In the genomic region with DNA sequence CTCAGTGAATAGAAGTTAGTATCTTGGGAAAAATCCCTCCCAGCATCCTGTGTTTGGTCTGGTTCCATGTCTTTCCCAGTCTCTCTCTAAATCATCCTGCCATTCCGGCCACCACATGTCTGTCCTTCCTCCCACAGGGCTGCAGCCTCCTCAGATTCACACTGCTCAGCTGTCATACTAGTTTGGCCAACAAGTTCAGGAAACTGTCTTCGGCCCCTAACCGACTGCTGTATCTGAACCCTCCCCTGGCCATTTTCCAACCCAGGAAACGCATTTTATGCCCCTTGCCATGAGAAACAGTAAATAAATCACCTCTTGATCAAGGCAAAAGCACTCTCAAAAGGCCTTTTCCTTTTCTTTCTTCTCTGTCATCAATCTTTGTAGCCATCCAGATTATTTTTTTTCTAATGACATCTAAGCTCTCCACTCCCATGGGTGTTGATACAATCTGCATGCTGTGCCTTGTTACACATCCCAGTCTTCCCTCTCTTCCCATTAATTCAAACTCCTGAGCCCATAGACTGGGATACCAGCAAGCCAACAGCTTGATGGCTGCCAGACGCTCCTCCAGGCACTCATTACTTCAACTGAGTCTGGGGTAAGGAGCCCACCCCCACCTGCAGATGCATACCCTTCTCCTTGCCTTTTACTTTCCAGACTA, we compare ENCODE assay signal across 17 mouse cellular contexts.
DNase-seq lines count a peak whose midpoint lies in the region; ATAC-seq and TF ChIP-seq lines count a peak whose summit lies in the region.
"Had no signal": no experiment of that assay in that cellular context is flagged by ENCODE, and none has a peak within 500 bp of the region (broad histone marks: within the 10 kb centered on the region; RNA-seq: fewer than 3 reads in every experiment).

No protein-coding gene starts in this region.

- H3K27ac ChIP-seq in liver, postnatal 0 days (ENCODE audit: low read depth): no peak overlapping the region
- H3K27ac ChIP-seq in kidney, embryonic 14.5 days (ENCODE audit: low read depth, low read length): peak overlapping the region; percentile 65; the same call in 1 of the 2 replicates
- no peak overlapping the region for H3K27ac ChIP-seq in limb, embryonic 11.5 days (replicated peaks; ENCODE audit: low read depth, low read length)
- H3K27ac ChIP-seq: heart, embryonic 13.5 days; hindbrain, embryonic 13.5 days; neural tube, embryonic 13.5 days had no signal

- no peak for TF ChIP-seq EP300 in liver, postnatal 0 days (IDR thresholded peaks at IDR 0.05; ENCODE audit: low read depth)

- H3K4me2 ChIP-seq in liver, postnatal 0 days (ENCODE audit: low read depth, low read length): no peak overlapping the region
- H3K4me2 ChIP-seq in kidney, embryonic 14.5 days (replicated peaks; ENCODE audit: low read depth, low read length): no peak overlapping the region
- no peak overlapping the region for H3K4me2 ChIP-seq in limb, embryonic 11.5 days (ENCODE audit: low read depth, severe bottlenecking)
- H3K4me2 ChIP-seq: heart, embryonic 13.5 days; hindbrain, embryonic 13.5 days; neural tube, embryonic 13.5 days had no signal

- no peak overlapping the region for H3K9ac ChIP-seq in liver, postnatal 0 days (replicated peaks)
- no peak overlapping the region for H3K9ac ChIP-seq in kidney, embryonic 14.5 days (ENCODE audit: low read depth, low read length)
- H3K9ac ChIP-seq in limb, embryonic 11.5 days (ENCODE audit: low read length): no peak overlapping the region
- H3K9ac ChIP-seq: forebrain, postnatal 0 days; heart, embryonic 13.5 days; hindbrain, embryonic 13.5 days; neural tube, embryonic 13.5 days had no signal

- no peaks in the 10 kb centered on the region for H3K36me3 ChIP-seq in liver, postnatal 0 days (replicated peaks; ENCODE audit: insufficient read depth, low read length)
- no peaks in the 10 kb centered on the region for H3K36me3 ChIP-seq in kidney, embryonic 14.5 days (ENCODE audit: control insufficient read depth, insufficient read depth, low read length)
- H3K36me3 ChIP-seq in limb, embryonic 11.5 days (ENCODE audit: control insufficient read depth, insufficient read depth, low read length): no peaks in the 10 kb centered on the region
- H3K36me3 ChIP-seq: heart, embryonic 13.5 days; hindbrain, embryonic 13.5 days; neural tube, embryonic 13.5 days had no signal

- no peaks in the 10 kb centered on the region for H3K9me3 ChIP-seq in liver, postnatal 0 days (ENCODE audit: low read length)
- H3K9me3 ChIP-seq in kidney, embryonic 14.5 days (ENCODE audit: control insufficient read depth, low read length): no peaks in the 10 kb centered on the region
- H3K9me3 ChIP-seq in limb, embryonic 11.5 days (ENCODE audit: control insufficient read depth, low read length): no peaks in the 10 kb centered on the region
- H3K9me3 ChIP-seq: heart, embryonic 13.5 days; hindbrain, embryonic 13.5 days; neural tube, embryonic 13.5 days had no signal

- peak; percentile 7 for DNase-seq in liver
- no peak for DNase-seq in liver, postnatal 0 days
- peak; percentile 41 for DNase-seq in forelimb bud, embryonic 11.5 days (ENCODE audit: low read depth, low spot score)
- DNase-seq in limb, embryonic 11.5 days (ENCODE audit: low spot score): peak; percentile 38
- DNase-seq in thymus, postnatal 14 days: no peak
- no peak for DNase-seq in layer of hippocampus, adult 11-12 months (ENCODE audit: low spot score)
- DNase-seq: cerebellum, adult 18-20 months; forebrain, postnatal 0 days; gastrocnemius, postnatal 25 days; midbrain, embryonic 14.5 days; thymus, postnatal 4 days had no signal

- 55% methylated on average over 5 of the region's 5 CpGs for WGBS in liver, postnatal 0 days (ENCODE audit: insufficient replicate concordance)
- WGBS in kidney, embryonic 14.5 days: 15% methylated on average over 5 of the region's 5 CpGs
- WGBS in limb, embryonic 11.5 days: 15% methylated on average over 5 of the region's 5 CpGs

- no peak overlapping the region for H3K4me3 ChIP-seq in liver, postnatal 0 days (ENCODE audit: low read depth, low read length)
- H3K4me3 ChIP-seq in kidney, embryonic 14.5 days (ENCODE audit: low read length): no peak overlapping the region
- no peak overlapping the region for H3K4me3 ChIP-seq in limb, embryonic 11.5 days (ENCODE audit: low read depth, low read length)
- H3K4me3 ChIP-seq: heart, embryonic 13.5 days; hindbrain, embryonic 13.5 days; neural tube, embryonic 13.5 days had no signal

- H3K27me3 ChIP-seq in liver, postnatal 0 days (ENCODE audit: insufficient read depth, low read length): no peaks in the 10 kb centered on the region
- no peaks in the 10 kb centered on the region for H3K27me3 ChIP-seq in kidney, embryonic 14.5 days (ENCODE audit: control insufficient read depth, insufficient read depth, low read length)
- no peaks in the 10 kb centered on the region for H3K27me3 ChIP-seq in limb, embryonic 11.5 days (ENCODE audit: control insufficient read depth, insufficient read depth, low read length)
- H3K27me3 ChIP-seq: heart, embryonic 13.5 days; hindbrain, embryonic 13.5 days; neural tube, embryonic 13.5 days had no signal

- TF ChIP-seq CTCF in liver, postnatal 0 days (IDR thresholded peaks at IDR 0.05; ENCODE audit: low read depth): no peak

- no peak for ATAC-seq in liver, postnatal 0 days
- peak; percentile 93 for ATAC-seq in kidney, embryonic 14.5 days (ENCODE audit: low FRiP score, low TSS enrichment)
- ATAC-seq in limb, embryonic 11.5 days (ENCODE audit: insufficient number of reproducible peaks, low FRiP score, low TSS enrichment, low read depth): no peak
- no peak for ATAC-seq in monocyte, adult 5-6 weeks (replicated peaks; ENCODE audit: insufficient number of reproducible peaks, low FRiP score, low TSS enrichment, poor library complexity, severe bottlenecking)
- ATAC-seq: activated CD4-positive, CD25-positive, alpha-beta regulatory T cell, adult 4 months; forebrain, postnatal 0 days had no signal

- no peaks in the 10 kb centered on the region for H3K4me1 ChIP-seq in liver, postnatal 0 days (ENCODE audit: insufficient read depth)
- H3K4me1 ChIP-seq in kidney, embryonic 14.5 days (ENCODE audit: control insufficient read depth, insufficient read depth, low read length): peaks cover 11% of the 10 kb centered on the region; the same call in 1 of the 2 replicates
- H3K4me1 ChIP-seq in limb, embryonic 11.5 days (ENCODE audit: control insufficient read depth, insufficient read depth, low read length): no peaks in the 10 kb centered on the region

Comparison
In these comparisons a context has a peak if more than half of its experiments do, and no peak if none do; other contexts are left out.
1. DNase-seq: peak in liver (single experiment), forelimb bud, embryonic 11.5 days (single experiment) and limb, embryonic 11.5 days (single experiment); none in liver, postnatal 0 days (single experiment), thymus, postnatal 14 days (single experiment) and layer of hippocampus, adult 11-12 months (single experiment).